Mouse (Mus musculus): Measurements from ENCODE around the gene Mfn2. TPM values are rescaled to one million over a fixed set of nuclear protein-coding genes. Genes with fewer than 3 reads are reported as not detected.

The Mfn2 gene
- polyA plus RNA-seq, 2 experiments: 29.6 to 29.8 TPM

DNA sequence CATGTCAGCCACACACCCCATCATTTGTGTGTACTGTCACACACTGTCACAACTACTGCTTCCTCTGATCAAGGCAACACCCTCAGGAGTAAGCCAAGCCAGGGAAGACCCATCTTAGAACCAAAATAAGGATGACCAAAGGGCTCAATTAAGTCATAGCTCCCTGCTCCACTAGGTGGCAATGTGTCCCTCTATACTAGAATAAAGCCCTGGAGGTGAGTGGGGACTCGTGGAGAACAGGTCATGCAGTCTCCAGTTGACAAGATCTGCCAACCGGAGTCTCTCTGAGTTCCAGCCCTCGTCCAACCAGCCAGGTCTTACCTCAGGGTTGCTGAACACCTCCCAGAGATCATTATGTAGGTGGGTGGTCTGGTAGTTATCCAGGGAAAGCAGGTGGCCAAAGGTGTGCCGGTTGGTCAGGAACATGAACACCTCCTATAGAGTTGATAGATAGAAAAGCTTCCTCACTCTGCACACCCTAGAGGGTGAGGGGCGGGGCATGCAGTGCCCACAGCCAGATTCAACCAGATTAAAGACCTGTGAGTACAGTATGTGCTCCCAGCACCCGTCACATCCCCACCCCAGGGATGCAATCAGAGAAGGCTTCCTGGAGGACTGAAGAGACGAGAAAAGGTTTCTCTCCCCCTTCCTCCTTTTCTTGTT, 14.1 kb upstream of the Mfn2 start:
- Histone ChIP-seq H3K4me3 (replicated peaks; ENCODE audit: low read length) (no peak overlapping the region), H3K9ac (ENCODE audit: low read depth, low read length, severe bottlenecking) (no peak overlapping the region), H3K27ac (replicated peaks; ENCODE audit: low read depth, low read length) (no peak overlapping the region), H3K9me3 (ENCODE audit: control insufficient read depth, low read length) (no peaks in the 10 kb centered on the region), H3K4me2 (replicated peaks; ENCODE audit: low read depth, low read length, severe bottlenecking) (no peak overlapping the region), H3K36me3 (ENCODE audit: control insufficient read depth, insufficient read depth, low read length) (peaks cover 77% of the 10 kb centered on the region), H3K4me1 (ENCODE audit: control insufficient read depth, insufficient read depth, low read length) (no peaks in the 10 kb centered on the region), H3K27me3 (ENCODE audit: control insufficient read depth, insufficient read depth, low read length) (no peaks in the 10 kb centered on the region)
- ATAC-seq (ENCODE audit: low FRiP score, low read depth) (no peak), DNase-seq (ENCODE audit: low spot score) (peak; percentile 55)
- TF ChIP-seq POLR2A (IDR thresholded peaks at IDR 0.05; ENCODE audit: borderline replicate concordance, extremely low read depth, insufficient read depth, insufficient read length): no peak
- 59% methylated on average over 7 of the region's 7 CpGs for WGBS

DNA sequence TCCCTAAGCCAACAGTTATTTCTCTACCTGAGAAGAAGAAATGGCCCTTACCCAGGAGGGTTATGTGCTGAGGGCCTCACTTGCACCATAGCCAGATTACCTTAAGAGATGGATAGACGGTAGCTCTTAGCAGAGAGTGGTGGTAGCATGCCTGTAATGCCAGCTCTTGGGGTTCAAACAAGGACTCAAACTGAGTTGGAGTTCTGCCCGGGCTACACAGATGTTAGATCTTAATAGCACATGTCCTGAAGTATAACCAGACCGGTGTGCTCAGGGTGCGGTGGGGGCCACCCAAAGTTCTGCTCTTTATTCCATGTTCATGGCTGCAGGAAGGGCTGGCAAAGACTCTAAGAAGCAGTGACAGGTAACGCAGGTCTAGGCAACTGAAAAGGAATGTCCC, 5.0 kb upstream of the Mfn2 start:
- Histone ChIP-seq H3K9me3 (ENCODE audit: control insufficient read depth, low read length) (no peaks in the 10 kb centered on the region), H3K4me1 (ENCODE audit: control insufficient read depth, insufficient read depth, low read length) (peaks cover 3% of the 10 kb centered on the region; the same call in 1 of the 2 replicates), H3K4me3 (replicated peaks; ENCODE audit: low read length) (no peak overlapping the region), H3K27me3 (ENCODE audit: control insufficient read depth, insufficient read depth, low read length) (no peaks in the 10 kb centered on the region), H3K36me3 (ENCODE audit: control insufficient read depth, insufficient read depth, low read length) (peaks cover 51% of the 10 kb centered on the region), H3K27ac (replicated peaks; ENCODE audit: low read depth, low read length) (no peak overlapping the region), H3K9ac (ENCODE audit: low read depth, low read length, severe bottlenecking) (no peak overlapping the region), H3K4me2 (replicated peaks; ENCODE audit: low read depth, low read length, severe bottlenecking) (no peak overlapping the region)
- DNase-seq (ENCODE audit: low spot score) (no peak), ATAC-seq (ENCODE audit: low FRiP score, low read depth) (no peak)
- WGBS: 79% methylated on average over 5 of the region's 5 CpGs
- TF ChIP-seq POLR2A (IDR thresholded peaks at IDR 0.05; ENCODE audit: borderline replicate concordance, extremely low read depth, insufficient read depth, insufficient read length): no peak

DNA sequence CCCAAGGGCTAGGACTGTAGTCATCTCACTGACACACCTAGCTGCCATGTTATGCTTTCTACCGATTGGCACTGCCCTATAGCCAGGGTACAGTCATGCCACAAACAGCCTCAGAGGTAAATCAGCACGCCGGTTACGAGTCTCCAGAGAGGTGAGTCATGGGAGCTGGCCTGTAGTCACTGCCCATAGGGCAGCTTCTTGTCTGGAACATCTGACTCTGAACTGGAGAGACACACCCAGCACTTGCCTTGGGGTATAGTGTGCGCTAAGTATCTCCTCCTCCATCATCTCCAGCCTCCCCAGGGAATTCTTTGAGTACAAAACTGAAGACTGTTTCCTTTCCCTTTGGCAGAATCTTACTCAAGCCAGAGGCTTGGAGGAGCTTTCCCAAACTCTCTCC, 1.7 kb upstream of the Mfn2 start:
- Histone ChIP-seq H3K36me3 (ENCODE audit: control insufficient read depth, insufficient read depth, low read length) (peaks cover 36% of the 10 kb centered on the region), H3K9me3 (ENCODE audit: control insufficient read depth, low read length) (no peaks in the 10 kb centered on the region), H3K9ac (ENCODE audit: low read depth, low read length, severe bottlenecking) (no peak overlapping the region), H3K27ac (replicated peaks; ENCODE audit: low read depth, low read length) (no peak overlapping the region), H3K4me1 (ENCODE audit: control insufficient read depth, insufficient read depth, low read length) (peaks cover 3% of the 10 kb centered on the region; the same call in 1 of the 2 replicates), H3K4me3 (replicated peaks; ENCODE audit: low read length) (no peak overlapping the region), H3K4me2 (replicated peaks; ENCODE audit: low read depth, low read length, severe bottlenecking) (no peak overlapping the region), H3K27me3 (ENCODE audit: control insufficient read depth, insufficient read depth, low read length) (no peaks in the 10 kb centered on the region)
- TF ChIP-seq POLR2A (IDR thresholded peaks at IDR 0.05; ENCODE audit: borderline replicate concordance, extremely low read depth, insufficient read depth, insufficient read length): no peak
- ATAC-seq (ENCODE audit: low FRiP score, low read depth): no peak
- no peak for DNase-seq (ENCODE audit: low spot score)
- 75% methylated on average over 5 of the region's 5 CpGs for WGBS

DNA sequence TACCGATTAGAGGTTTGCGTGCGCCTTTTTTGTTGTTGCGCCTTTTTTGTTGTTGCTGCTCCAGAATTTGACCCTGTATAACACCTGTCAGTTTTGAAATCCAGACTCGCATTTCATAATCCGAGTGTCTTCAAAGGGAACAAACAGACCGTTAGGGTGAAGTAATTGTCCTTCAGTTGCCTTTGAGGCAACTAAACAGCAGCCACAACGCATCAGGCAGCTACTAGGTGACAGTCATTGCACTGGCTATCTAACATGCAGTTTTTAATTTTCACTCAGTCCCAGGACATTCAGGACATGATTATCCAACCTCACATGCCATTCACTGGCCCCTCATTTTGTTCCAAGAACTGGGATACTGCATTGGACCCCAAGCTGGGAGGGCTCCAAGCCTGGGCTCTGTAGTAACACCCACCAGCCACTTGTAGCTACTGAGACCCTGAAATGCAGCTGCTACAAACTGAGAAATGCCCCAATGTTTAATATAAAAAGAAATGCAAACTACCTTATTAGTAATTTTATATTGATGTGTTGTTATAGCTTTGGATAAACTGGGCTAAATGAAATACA, 671 bp upstream of the Mfn2 start:
- no peak for TF ChIP-seq POLR2A (IDR thresholded peaks at IDR 0.05; ENCODE audit: borderline replicate concordance, extremely low read depth, insufficient read depth, insufficient read length)
- peak overlapping the region; percentile 93; the same call in 1 of the 2 replicates for H3K9ac ChIP-seq (ENCODE audit: low read depth, low read length, severe bottlenecking)
- ATAC-seq (ENCODE audit: low FRiP score, low read depth) (no peak), DNase-seq (ENCODE audit: low spot score) (no peak)
- H3K4me3 ChIP-seq (replicated peaks; ENCODE audit: low read length): peak overlapping the region; percentile 87
- H3K36me3 ChIP-seq (ENCODE audit: control insufficient read depth, insufficient read depth, low read length): peaks cover 33% of the 10 kb centered on the region
- 1% methylated on average over 8 of the region's 8 CpGs for WGBS
- peaks cover 3% of the 10 kb centered on the region; the same call in 1 of the 2 replicates for H3K4me1 ChIP-seq (ENCODE audit: control insufficient read depth, insufficient read depth, low read length)
- peak overlapping the region; percentile 75 for H3K4me2 ChIP-seq (replicated peaks; ENCODE audit: low read depth, low read length, severe bottlenecking)
- no peaks in the 10 kb centered on the region for H3K9me3 ChIP-seq (ENCODE audit: control insufficient read depth, low read length)
- no peak overlapping the region for H3K27ac ChIP-seq (replicated peaks; ENCODE audit: low read depth, low read length)
- H3K27me3 ChIP-seq (ENCODE audit: control insufficient read depth, insufficient read depth, low read length): no peaks in the 10 kb centered on the region

DNA sequence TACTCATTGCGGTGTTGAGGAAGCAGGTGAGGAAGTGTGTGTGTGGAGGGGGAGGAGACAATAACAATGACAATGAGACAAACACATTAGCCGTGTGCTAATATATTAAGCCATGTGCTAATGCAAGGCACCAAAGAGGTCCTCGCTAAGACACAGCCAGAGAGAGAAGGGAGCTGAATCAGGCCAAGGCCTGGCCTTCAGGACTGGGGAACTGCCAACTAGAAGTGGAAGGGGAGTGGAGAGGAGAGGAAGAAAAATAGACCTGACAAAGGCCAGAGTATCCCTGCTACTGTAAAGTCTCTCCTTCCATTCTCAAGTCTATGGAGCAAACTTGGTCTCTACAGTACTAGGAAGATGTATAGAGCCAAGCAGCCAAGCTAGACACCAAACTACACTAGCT, 903 bp downstream of the Mfn2 start:
- no peak for DNase-seq (ENCODE audit: low spot score)
- no peak overlapping the region for H3K27ac ChIP-seq (replicated peaks; ENCODE audit: low read depth, low read length)

More for the DNA sequence above, 903 bp downstream of the Mfn2 start:
- H3K4me3 ChIP-seq (replicated peaks; ENCODE audit: low read length): peak overlapping the region; percentile 87
- H3K9me3 ChIP-seq (ENCODE audit: control insufficient read depth, low read length): no peaks in the 10 kb centered on the region
- 90% methylated on average over 3 of the region's 3 CpGs for WGBS
- H3K9ac ChIP-seq (ENCODE audit: low read depth, low read length, severe bottlenecking): peak overlapping the region; percentile 93; the same call in 1 of the 2 replicates
- TF ChIP-seq POLR2A (IDR thresholded peaks at IDR 0.05; ENCODE audit: borderline replicate concordance, extremely low read depth, insufficient read depth, insufficient read length): no peak
- peaks cover 36% of the 10 kb centered on the region for H3K36me3 ChIP-seq (ENCODE audit: control insufficient read depth, insufficient read depth, low read length)
- no peaks in the 10 kb centered on the region for H3K27me3 ChIP-seq (ENCODE audit: control insufficient read depth, insufficient read depth, low read length)
- peak overlapping the region; percentile 57 for H3K4me2 ChIP-seq (replicated peaks; ENCODE audit: low read depth, low read length, severe bottlenecking)
- no peak for ATAC-seq (ENCODE audit: low FRiP score, low read depth)
- peaks cover 3% of the 10 kb centered on the region; the same call in 1 of the 2 replicates for H3K4me1 ChIP-seq (ENCODE audit: control insufficient read depth, insufficient read depth, low read length)
